Mouse (Mus musculus) brain, embryonic 18.5 days (tissue): ENCODE results near the gene Krt8.
"Not testable (repeated sequence)": the region's sequence is repeated elsewhere in the genome, so short reads cannot be mapped to it uniquely, and the experiment has no call there.

ENCODE experiments used
- DNase-seq: peaks from one replicate; pipeline ENCODE4 v3.0.0-alpha.2; 2012; ENCODE audit warnings: low read depth, low spot score

Gene Krt8

GRCm38 (mm10) chr15:102007097-102008069 is 3.1 kb upstream of the Krt8 start:
- DNase-seq = no peak

- no peak for DNase-seq
Observed at GRCm38 (mm10) chr15:102006317-102006716, 2.0 kb upstream of the Krt8 start.

- no peak for DNase-seq
Observed at GRCm38 (mm10) chr15:102005290-102005689, 1.0 kb upstream of the Krt8 start.

GRCm38 (mm10) chr15:102003516-102003915 is 766 bp downstream of the Krt8 start:
- no peak for DNase-seq

- no peak for DNase-seq
Observed at GRCm38 (mm10) chr15:102002646-102003488, 1.4 kb downstream of the Krt8 start.

- no peak for DNase-seq
Observed at GRCm38 (mm10) chr15:101999676-102000335, 4.5 kb downstream of the Krt8 start.

GRCm38 (mm10) chr15:101999156-101999555 is 5.1 kb downstream of the Krt8 start:
- no peak for DNase-seq

- DNase-seq = not testable (repeated sequence)
Observed at GRCm38 (mm10) chr15:101996450-101997078, 7.7 kb downstream of the Krt8 start.

- no peak for DNase-seq
Observed at GRCm38 (mm10) chr15:101995484-101996236, 8.6 kb downstream of the Krt8 start.

GRCm38 (mm10) chr15:101994365-101994764 is 9.9 kb downstream of the Krt8 start:
- no peak for DNase-seq

- no peak for DNase-seq
Observed at GRCm38 (mm10) chr15:101990946-101991345, 13.3 kb downstream of the Krt8 start.

GRCm38 (mm10) chr15:101988714-101989113 is 15.6 kb downstream of the Krt8 start:
- DNase-seq = no peak

GRCm38 (mm10) chr15:101988119-101988518 is 16.2 kb downstream of the Krt8 start:
- DNase-seq = peak; percentile 37

GRCm38 (mm10) chr15:101984746-101985145 is 19.5 kb downstream of the Krt8 start:
- DNase-seq = no peak

- DNase-seq = peak; percentile 94
Observed at GRCm38 (mm10) chr15:101983949-101984601, 20.2 kb downstream of the Krt8 start.

GRCm38 (mm10) chr15:101983315-101983948 is 20.9 kb downstream of the Krt8 start:
- no peak for DNase-seq

GRCm38 (mm10) chr15:101980849-101981248 is 23.4 kb downstream of the Krt8 start:
- DNase-seq = no peak

GRCm38 (mm10) chr15:101977043-101977726 is 27.1 kb downstream of the Krt8 start:
- no peak for DNase-seq

- DNase-seq = no peak
Observed at GRCm38 (mm10) chr15:101976641-101977040, 27.6 kb downstream of the Krt8 start.
